Mouse (Mus musculus): ENCODE data around the gene Rcl1. TPM values are rescaled to one million over a fixed set of nuclear protein-coding genes. Genes with fewer than 3 reads are reported as not detected.

Gene Rcl1
- polyA plus RNA-seq, 1 experiment from 2014 or later: 20.1 TPM

- Histone ChIP-seq H3K36me3 (ENCODE audit: insufficient read depth, low read length) (no peaks in the 10 kb centered on the region), H3K4me3 (ENCODE audit: low read depth, low read length) (peak overlapping the region; percentile 89), H3K27me3 (replicated peaks; ENCODE audit: insufficient read depth, low read length) (no peaks in the 10 kb centered on the region), H3K27ac (ENCODE audit: low read length) (no peak overlapping the region), H3K4me1 (ENCODE audit: insufficient read depth, low read depth, low read length) (no peaks in the 10 kb centered on the region; the same call in 1 of the 2 replicates), H3K9ac (replicated peaks; ENCODE audit: low read depth) (no peak overlapping the region; the same call in 1 of the 2 replicates), H3K9me3 (ENCODE audit: low read length) (no peaks in the 10 kb centered on the region), H3K4me2 (replicated peaks; ENCODE audit: low read depth, low read length) (peak overlapping the region; percentile 95)
- ATAC-seq (no peak), DNase-seq (ENCODE audit: low spot score) (peak; percentile 13)
- WGBS: 11% methylated on average over 13 of the region's 13 CpGs
- no peak for TF ChIP-seq CTCF (IDR thresholded peaks at IDR 0.05)
- TF ChIP-seq EP300 (IDR thresholded peaks at IDR 0.05): no peak
These were observed 923 bp downstream of the Rcl1 start for GRCm38 (mm10) chr19:29102098-29102497.

- no peak overlapping the region for H3K9ac ChIP-seq (replicated peaks; ENCODE audit: low read depth)
- WGBS: 94% methylated on average over 4 of the region's 4 CpGs
These were observed 4.6 kb downstream of the Rcl1 start for GRCm38 (mm10) chr19:29105816-29106215.

GRCm38 (mm10) chr19:29106261-29106660 lies 5.1 kb downstream of the Rcl1 start:
- Histone ChIP-seq H3K27me3 (replicated peaks; ENCODE audit: insufficient read depth, low read length) (no peaks in the 10 kb centered on the region), H3K4me1 (ENCODE audit: insufficient read depth, low read depth, low read length) (no peaks in the 10 kb centered on the region), H3K9me3 (ENCODE audit: low read length) (no peaks in the 10 kb centered on the region), H3K36me3 (ENCODE audit: insufficient read depth, low read length) (no peaks in the 10 kb centered on the region), H3K4me2 (replicated peaks; ENCODE audit: low read depth, low read length) (no peak overlapping the region), H3K9ac (replicated peaks; ENCODE audit: low read depth) (no peak overlapping the region), H3K4me3 (ENCODE audit: low read depth, low read length) (no peak overlapping the region), H3K27ac (ENCODE audit: low read length) (no peak overlapping the region)
- no peak for TF ChIP-seq CTCF (IDR thresholded peaks at IDR 0.05)
- ATAC-seq: no peak
- 75% methylated on average over 5 of the region's 5 CpGs for WGBS
- no peak for DNase-seq (ENCODE audit: low spot score)

More at GRCm38 (mm10) chr19:29105816-29106215, 4.6 kb downstream of the Rcl1 start:
- ATAC-seq (no peak), DNase-seq (ENCODE audit: low spot score) (no peak)
- no peak for TF ChIP-seq CTCF (IDR thresholded peaks at IDR 0.05)
- TF ChIP-seq EP300 (IDR thresholded peaks at IDR 0.05): no peak
- Histone ChIP-seq H3K27ac (ENCODE audit: low read length) (no peak overlapping the region), H3K4me2 (replicated peaks; ENCODE audit: low read depth, low read length) (no peak overlapping the region), H3K4me3 (ENCODE audit: low read depth, low read length) (no peak overlapping the region), H3K36me3 (ENCODE audit: insufficient read depth, low read length) (no peaks in the 10 kb centered on the region), H3K4me1 (ENCODE audit: insufficient read depth, low read depth, low read length) (no peaks in the 10 kb centered on the region), H3K9me3 (ENCODE audit: low read length) (no peaks in the 10 kb centered on the region), H3K27me3 (replicated peaks; ENCODE audit: insufficient read depth, low read length) (no peaks in the 10 kb centered on the region)

- WGBS: 44% methylated on average over 8 of the region's 8 CpGs
- peak; percentile 38 for TF ChIP-seq CTCF (IDR thresholded peaks at IDR 0.05)
- no peak for TF ChIP-seq EP300 (IDR thresholded peaks at IDR 0.05)
- Histone ChIP-seq H3K27ac (ENCODE audit: low read length) (no peak overlapping the region), H3K4me3 (ENCODE audit: low read depth, low read length) (no peak overlapping the region), H3K9me3 (ENCODE audit: low read length) (no peaks in the 10 kb centered on the region), H3K27me3 (replicated peaks; ENCODE audit: insufficient read depth, low read length) (no peaks in the 10 kb centered on the region), H3K4me2 (replicated peaks; ENCODE audit: low read depth, low read length) (no peak overlapping the region), H3K36me3 (ENCODE audit: insufficient read depth, low read length) (no peaks in the 10 kb centered on the region), H3K9ac (replicated peaks; ENCODE audit: low read depth) (no peak overlapping the region), H3K4me1 (ENCODE audit: insufficient read depth, low read depth, low read length) (no peaks in the 10 kb centered on the region)
- DNase-seq (ENCODE audit: low spot score): peak; percentile 78
- peak; percentile 88 for ATAC-seq
These were observed 11.5 kb downstream of the Rcl1 start for GRCm38 (mm10) chr19:29112662-29113061.

GRCm38 (mm10) chr19:29113746-29114649 lies 12.8 kb downstream of the Rcl1 start:
- 93% methylated on average over 10 of the region's 10 CpGs for WGBS

GRCm38 (mm10) chr19:29116796-29117195 lies 15.6 kb downstream of the Rcl1 start:
- Histone ChIP-seq H3K27me3 (replicated peaks; ENCODE audit: insufficient read depth, low read length) (no peaks in the 10 kb centered on the region), H3K9ac (replicated peaks; ENCODE audit: low read depth) (no peak overlapping the region), H3K4me3 (ENCODE audit: low read depth, low read length) (no peak overlapping the region), H3K36me3 (ENCODE audit: insufficient read depth, low read length) (no peaks in the 10 kb centered on the region), H3K9me3 (ENCODE audit: low read length) (no peaks in the 10 kb centered on the region), H3K4me2 (replicated peaks; ENCODE audit: low read depth, low read length) (no peak overlapping the region), H3K4me1 (ENCODE audit: insufficient read depth, low read depth, low read length) (no peaks in the 10 kb centered on the region), H3K27ac (ENCODE audit: low read length) (no peak overlapping the region)
- no peak for TF ChIP-seq CTCF (IDR thresholded peaks at IDR 0.05)
- TF ChIP-seq EP300 (IDR thresholded peaks at IDR 0.05): no peak
- 95% methylated on average over 6 of the region's 6 CpGs for WGBS
- ATAC-seq (no peak), DNase-seq (ENCODE audit: low spot score) (no peak)

More at GRCm38 (mm10) chr19:29113746-29114649, 12.8 kb downstream of the Rcl1 start:
- ATAC-seq: no peak
- H3K27me3 ChIP-seq (replicated peaks; ENCODE audit: insufficient read depth, low read length): no peaks in the 10 kb centered on the region
- H3K9ac ChIP-seq (replicated peaks; ENCODE audit: low read depth): no peak overlapping the region
- DNase-seq (ENCODE audit: low spot score): no peak
- H3K27ac ChIP-seq (ENCODE audit: low read length): no peak overlapping the region
- H3K4me2 ChIP-seq (replicated peaks; ENCODE audit: low read depth, low read length): no peak overlapping the region
- H3K4me3 ChIP-seq (ENCODE audit: low read depth, low read length): no peak overlapping the region
- H3K36me3 ChIP-seq (ENCODE audit: insufficient read depth, low read length): no peaks in the 10 kb centered on the region
- no peak for TF ChIP-seq CTCF (IDR thresholded peaks at IDR 0.05)
- TF ChIP-seq EP300 (IDR thresholded peaks at IDR 0.05): no peak
- H3K4me1 ChIP-seq (ENCODE audit: insufficient read depth, low read depth, low read length): no peaks in the 10 kb centered on the region
- no peaks in the 10 kb centered on the region for H3K9me3 ChIP-seq (ENCODE audit: low read length)
